Mouse (Mus musculus): ENCODE data around the gene Macf1. TPM values are rescaled to one million over a fixed set of nuclear protein-coding genes. Genes with fewer than 3 reads are reported as not detected.

The Macf1 gene
- polyA plus RNA-seq, 1 experiment from 2014 or later: 47.1 TPM

DNA sequence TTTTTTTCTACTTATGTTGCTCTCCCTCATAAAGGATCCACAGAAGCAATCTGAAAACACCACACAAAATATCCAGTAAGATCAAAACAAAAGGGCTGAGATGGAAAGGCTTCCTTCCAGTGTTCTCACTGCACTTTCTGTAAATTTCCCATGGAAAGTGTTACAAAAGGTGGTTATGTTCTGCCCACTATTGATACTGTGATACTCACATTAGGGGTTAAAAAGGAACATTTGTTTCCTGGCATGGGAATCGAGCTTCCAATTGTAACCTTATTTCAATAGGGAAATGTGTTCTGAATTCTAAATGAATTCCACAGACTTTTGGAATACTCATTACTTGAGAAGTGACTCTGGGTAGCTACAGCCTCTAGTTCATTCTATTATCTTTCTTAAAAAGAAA lies 299.1 kb downstream of the Macf1 start:
- Histone ChIP-seq H3K4me2 (ENCODE audit: low read depth, low read length) (no peak overlapping the region), H3K27me3 (ENCODE audit: control insufficient read depth, insufficient read depth, low read length) (no peaks in the 10 kb centered on the region), H3K4me1 (ENCODE audit: control insufficient read depth, insufficient read depth, low read length) (no peaks in the 10 kb centered on the region), H3K36me3 (ENCODE audit: control insufficient read depth, insufficient read depth) (peaks cover 82% of the 10 kb centered on the region), H3K27ac (ENCODE audit: low read length) (no peak overlapping the region), H3K4me3 (ENCODE audit: low read length) (no peak overlapping the region), H3K9me3 (replicated peaks; ENCODE audit: control insufficient read depth, low read length) (no peaks in the 10 kb centered on the region), H3K9ac (ENCODE audit: low read length) (no peak overlapping the region)
- 74% methylated on average over 1 of the region's 1 CpGs for WGBS
- no peak for ATAC-seq (replicated peaks; ENCODE audit: extremely low read depth, insufficient read depth, low FRiP score)

DNA sequence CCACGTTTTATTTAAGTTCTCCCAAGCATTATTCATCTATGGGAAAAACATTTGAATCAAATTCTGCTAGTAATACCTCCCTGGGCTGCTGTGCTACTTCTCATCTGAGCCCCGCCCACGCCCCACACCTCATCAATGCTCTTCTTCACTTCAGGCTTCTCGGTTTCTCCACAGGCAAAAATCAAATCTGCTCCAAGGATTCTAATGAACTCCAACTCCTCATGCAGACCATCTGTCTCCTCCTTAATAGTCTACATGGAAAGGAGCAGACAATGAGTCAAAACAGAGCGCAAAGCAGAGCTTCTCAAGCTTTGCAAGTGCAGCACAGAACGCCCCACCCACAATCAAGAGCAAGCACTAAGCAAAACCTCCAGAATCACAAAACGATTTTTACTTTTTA lies 301.0 kb downstream of the Macf1 start:
- H3K9me3 ChIP-seq (replicated peaks; ENCODE audit: control insufficient read depth, low read length): no peaks in the 10 kb centered on the region
- H3K4me3 ChIP-seq (ENCODE audit: low read length): no peak overlapping the region
- peaks cover 76% of the 10 kb centered on the region for H3K36me3 ChIP-seq (ENCODE audit: control insufficient read depth, insufficient read depth)
- no peak overlapping the region for H3K9ac ChIP-seq (ENCODE audit: low read length)
- ATAC-seq (replicated peaks; ENCODE audit: extremely low read depth, insufficient read depth, low FRiP score): no peak
- H3K27ac ChIP-seq (ENCODE audit: low read length): no peak overlapping the region
- no peak overlapping the region for H3K4me2 ChIP-seq (ENCODE audit: low read depth, low read length)
- no peaks in the 10 kb centered on the region for H3K4me1 ChIP-seq (ENCODE audit: control insufficient read depth, insufficient read depth, low read length)
- 88% methylated on average over 7 of the region's 7 CpGs for WGBS
- H3K27me3 ChIP-seq (ENCODE audit: control insufficient read depth, insufficient read depth, low read length): no peaks in the 10 kb centered on the region

DNA sequence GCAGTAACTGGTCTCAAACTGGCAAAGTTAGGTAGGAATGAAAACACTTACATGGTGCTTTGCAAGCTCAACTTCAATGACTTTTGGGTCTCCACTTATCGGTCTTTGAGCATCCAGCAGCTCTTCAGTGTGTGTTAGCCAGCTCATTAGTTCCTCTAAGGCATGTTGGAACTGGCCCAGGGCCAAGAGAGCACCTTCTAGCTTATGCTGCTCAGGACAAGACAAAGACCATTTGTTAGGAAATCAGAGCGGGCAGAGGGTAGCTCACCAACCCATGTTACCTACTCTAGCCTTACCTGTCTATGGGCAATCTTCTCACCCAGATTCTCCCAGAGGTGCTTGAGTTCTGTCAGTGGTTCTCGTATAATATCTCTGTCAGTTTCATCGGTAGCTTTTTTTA lies 302.1 kb downstream of the Macf1 start:
- Histone ChIP-seq H3K4me3 (ENCODE audit: low read length) (no peak overlapping the region), H3K27me3 (ENCODE audit: control insufficient read depth, insufficient read depth, low read length) (no peaks in the 10 kb centered on the region), H3K9ac (ENCODE audit: low read length) (no peak overlapping the region), H3K36me3 (ENCODE audit: control insufficient read depth, insufficient read depth) (peaks cover 80% of the 10 kb centered on the region), H3K27ac (ENCODE audit: low read length) (no peak overlapping the region), H3K9me3 (replicated peaks; ENCODE audit: control insufficient read depth, low read length) (no peaks in the 10 kb centered on the region), H3K4me2 (ENCODE audit: low read depth, low read length) (no peak overlapping the region), H3K4me1 (ENCODE audit: control insufficient read depth, insufficient read depth, low read length) (no peaks in the 10 kb centered on the region)
- no peak for ATAC-seq (replicated peaks; ENCODE audit: extremely low read depth, insufficient read depth, low FRiP score)
- WGBS: 82% methylated on average over 4 of the region's 4 CpGs

DNA sequence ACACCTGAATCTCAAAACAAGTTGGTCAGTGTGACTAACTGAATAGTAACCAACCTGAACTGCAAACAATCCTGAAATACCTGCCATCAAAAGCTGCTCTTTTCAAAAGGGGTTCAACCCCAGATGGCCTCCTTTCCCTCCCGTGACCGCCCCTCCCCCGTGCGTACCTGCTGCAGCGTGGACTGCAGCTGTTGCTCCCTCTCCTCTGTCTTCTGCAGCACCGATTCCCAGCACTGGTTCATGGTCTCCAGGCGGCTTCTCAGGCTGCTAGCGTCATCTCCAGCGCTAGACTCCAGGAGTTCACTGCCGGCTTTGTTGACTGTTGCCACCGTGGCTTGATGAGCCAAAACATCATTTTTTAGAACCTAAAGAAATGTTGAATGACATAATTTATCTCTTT lies 302.6 kb downstream of the Macf1 start:
- Histone ChIP-seq H3K36me3 (ENCODE audit: control insufficient read depth, insufficient read depth) (peaks cover 80% of the 10 kb centered on the region), H3K4me3 (ENCODE audit: low read length) (no peak overlapping the region), H3K4me2 (ENCODE audit: low read depth, low read length) (no peak overlapping the region), H3K27ac (ENCODE audit: low read length) (no peak overlapping the region), H3K9me3 (replicated peaks; ENCODE audit: control insufficient read depth, low read length) (no peaks in the 10 kb centered on the region), H3K4me1 (ENCODE audit: control insufficient read depth, insufficient read depth, low read length) (no peaks in the 10 kb centered on the region), H3K9ac (ENCODE audit: low read length) (no peak overlapping the region), H3K27me3 (ENCODE audit: control insufficient read depth, insufficient read depth, low read length) (no peaks in the 10 kb centered on the region)
- no peak for ATAC-seq (replicated peaks; ENCODE audit: extremely low read depth, insufficient read depth, low FRiP score)
- 91% methylated on average over 11 of the region's 11 CpGs for WGBS

DNA sequence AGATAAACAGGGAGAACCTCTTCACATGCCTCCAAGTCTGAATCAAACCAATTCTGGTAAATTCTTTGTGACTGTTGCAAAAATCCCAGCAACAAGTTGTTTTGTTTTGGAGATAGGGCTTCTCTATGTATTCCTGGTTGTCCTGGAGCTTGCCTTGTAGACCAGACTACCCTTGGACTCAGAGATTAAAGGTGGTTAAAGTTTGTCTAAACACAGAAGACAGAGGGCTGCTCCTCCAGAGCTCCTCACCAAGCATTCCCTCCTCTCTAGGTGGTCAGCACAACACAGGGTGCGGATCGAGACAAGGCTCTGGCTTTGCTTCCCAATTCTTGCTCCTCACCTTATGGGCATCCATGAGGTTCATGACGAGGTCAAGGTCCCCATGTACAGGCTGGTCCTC lies 308.1 kb downstream of the Macf1 start:
- H3K27ac ChIP-seq (ENCODE audit: low read length): no peak overlapping the region
- H3K36me3 ChIP-seq (ENCODE audit: control insufficient read depth, insufficient read depth): peaks cover 79% of the 10 kb centered on the region
- H3K4me1 ChIP-seq (ENCODE audit: control insufficient read depth, insufficient read depth, low read length): no peaks in the 10 kb centered on the region
- no peaks in the 10 kb centered on the region for H3K9me3 ChIP-seq (replicated peaks; ENCODE audit: control insufficient read depth, low read length)
- H3K9ac ChIP-seq (ENCODE audit: low read length): no peak overlapping the region
- WGBS: 93% methylated on average over 3 of the region's 3 CpGs
- H3K4me3 ChIP-seq (ENCODE audit: low read length): no peak overlapping the region
- H3K4me2 ChIP-seq (ENCODE audit: low read depth, low read length): no peak overlapping the region
- ATAC-seq (replicated peaks; ENCODE audit: extremely low read depth, insufficient read depth, low FRiP score): no peak
- no peaks in the 10 kb centered on the region for H3K27me3 ChIP-seq (ENCODE audit: control insufficient read depth, insufficient read depth, low read length)

DNA sequence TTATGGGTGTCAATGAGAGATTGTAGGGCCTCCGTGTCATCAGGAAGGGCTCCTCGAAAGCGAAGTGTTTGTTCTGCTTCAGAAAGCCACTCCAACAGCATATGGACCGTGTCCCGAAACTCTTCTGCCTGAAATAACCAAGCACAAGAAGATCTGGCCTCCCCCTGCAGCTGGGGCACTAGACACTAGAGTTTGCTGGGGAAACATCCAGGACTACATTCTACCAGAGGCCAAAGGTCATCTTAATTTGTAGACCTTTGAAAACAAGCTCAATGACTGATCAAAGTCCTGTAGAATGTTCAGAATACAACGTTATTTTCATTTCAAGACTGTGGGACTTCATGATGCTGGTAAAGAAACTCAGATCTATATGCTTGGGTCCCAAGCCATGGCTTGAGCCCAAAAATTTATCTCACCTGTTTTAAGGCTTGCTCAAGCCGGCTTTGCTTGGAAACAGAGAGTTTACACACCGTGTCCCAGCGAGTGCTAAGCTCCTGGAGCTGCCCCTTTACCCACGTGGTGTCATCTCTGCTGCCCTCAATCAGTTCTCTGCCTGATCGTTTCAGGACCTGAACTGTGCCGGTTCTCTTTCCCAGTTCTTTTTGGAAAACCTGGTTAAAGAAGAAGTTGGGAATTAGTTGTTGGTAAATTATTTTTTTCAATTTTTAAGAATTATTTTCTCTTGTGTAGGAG lies 309.7 kb downstream of the Macf1 start:
- H3K4me3 ChIP-seq (ENCODE audit: low read length): no peak overlapping the region
- 92% methylated on average over 12 of the region's 12 CpGs for WGBS
- ATAC-seq (replicated peaks; ENCODE audit: extremely low read depth, insufficient read depth, low FRiP score): no peak

DNA sequence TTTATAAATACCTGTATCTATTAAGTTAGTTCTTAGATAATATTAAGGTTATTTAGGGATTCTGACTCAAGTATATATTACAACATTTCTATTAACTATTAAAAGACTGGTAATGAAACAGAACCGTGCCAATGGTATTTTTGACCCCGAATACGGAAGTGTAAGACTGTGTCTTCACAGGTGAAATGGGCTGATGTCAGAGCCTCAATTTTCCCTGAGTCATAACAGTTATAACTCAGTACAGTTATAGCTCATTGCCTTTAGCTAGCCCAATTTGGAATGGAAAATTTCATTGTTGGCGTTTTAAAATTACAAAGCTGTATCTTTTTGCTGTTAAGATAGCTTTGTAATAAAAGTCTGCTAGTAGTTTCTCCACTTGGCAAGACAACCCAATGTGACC lies 320.6 kb downstream of the Macf1 start:
- 94% methylated on average over 4 of the region's 4 CpGs for WGBS
- ATAC-seq (replicated peaks; ENCODE audit: extremely low read depth, insufficient read depth, low FRiP score): no peak

More for the DNA sequence above, 309.7 kb downstream of the Macf1 start:
- Histone ChIP-seq H3K27me3 (ENCODE audit: control insufficient read depth, insufficient read depth, low read length) (no peaks in the 10 kb centered on the region), H3K9me3 (replicated peaks; ENCODE audit: control insufficient read depth, low read length) (no peaks in the 10 kb centered on the region), H3K4me1 (ENCODE audit: control insufficient read depth, insufficient read depth, low read length) (no peaks in the 10 kb centered on the region), H3K36me3 (ENCODE audit: control insufficient read depth, insufficient read depth) (peaks cover 87% of the 10 kb centered on the region), H3K9ac (ENCODE audit: low read length) (no peak overlapping the region), H3K27ac (ENCODE audit: low read length) (no peak overlapping the region), H3K4me2 (ENCODE audit: low read depth, low read length) (no peak overlapping the region)

DNA sequence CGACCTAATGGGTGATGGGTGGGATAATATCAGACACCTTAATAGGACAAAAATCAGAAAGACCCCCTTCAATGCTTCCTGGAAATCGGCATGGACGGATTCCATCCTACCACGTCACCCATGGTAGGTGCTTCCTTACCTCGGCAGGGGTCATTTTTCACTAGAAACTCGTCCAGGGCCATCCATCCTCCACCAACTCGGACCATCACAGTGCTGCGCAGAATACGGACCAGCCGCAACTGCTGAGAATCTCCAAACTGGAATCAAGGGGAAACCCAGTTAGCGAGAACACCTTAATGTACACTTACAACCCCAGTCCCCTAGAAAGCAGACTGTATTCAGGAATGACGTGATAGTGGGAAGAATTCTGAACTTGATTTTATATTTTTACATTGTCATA lies 323.4 kb downstream of the Macf1 start:
- Histone ChIP-seq H3K4me1 (ENCODE audit: control insufficient read depth, insufficient read depth, low read length) (no peaks in the 10 kb centered on the region), H3K9me3 (replicated peaks; ENCODE audit: control insufficient read depth, low read length) (no peaks in the 10 kb centered on the region), H3K27me3 (ENCODE audit: control insufficient read depth, insufficient read depth, low read length) (no peaks in the 10 kb centered on the region), H3K4me3 (ENCODE audit: low read length) (no peak overlapping the region), H3K36me3 (ENCODE audit: control insufficient read depth, insufficient read depth) (peaks cover 71% of the 10 kb centered on the region), H3K9ac (ENCODE audit: low read length) (no peak overlapping the region), H3K4me2 (ENCODE audit: low read depth, low read length) (no peak overlapping the region), H3K27ac (ENCODE audit: low read length) (no peak overlapping the region)
- WGBS: 92% methylated on average over 12 of the region's 12 CpGs
- no peak for ATAC-seq (replicated peaks; ENCODE audit: extremely low read depth, insufficient read depth, low FRiP score)

More for the DNA sequence above, 320.6 kb downstream of the Macf1 start:
- no peaks in the 10 kb centered on the region for H3K9me3 ChIP-seq (replicated peaks; ENCODE audit: control insufficient read depth, low read length)
- no peak overlapping the region for H3K9ac ChIP-seq (ENCODE audit: low read length)
- no peaks in the 10 kb centered on the region for H3K27me3 ChIP-seq (ENCODE audit: control insufficient read depth, insufficient read depth, low read length)
- peaks cover 78% of the 10 kb centered on the region for H3K36me3 ChIP-seq (ENCODE audit: control insufficient read depth, insufficient read depth)
- H3K4me3 ChIP-seq (ENCODE audit: low read length): no peak overlapping the region
- no peak overlapping the region for H3K4me2 ChIP-seq (ENCODE audit: low read depth, low read length)
- H3K4me1 ChIP-seq (ENCODE audit: control insufficient read depth, insufficient read depth, low read length): no peaks in the 10 kb centered on the region
- H3K27ac ChIP-seq (ENCODE audit: low read length): no peak overlapping the region

DNA sequence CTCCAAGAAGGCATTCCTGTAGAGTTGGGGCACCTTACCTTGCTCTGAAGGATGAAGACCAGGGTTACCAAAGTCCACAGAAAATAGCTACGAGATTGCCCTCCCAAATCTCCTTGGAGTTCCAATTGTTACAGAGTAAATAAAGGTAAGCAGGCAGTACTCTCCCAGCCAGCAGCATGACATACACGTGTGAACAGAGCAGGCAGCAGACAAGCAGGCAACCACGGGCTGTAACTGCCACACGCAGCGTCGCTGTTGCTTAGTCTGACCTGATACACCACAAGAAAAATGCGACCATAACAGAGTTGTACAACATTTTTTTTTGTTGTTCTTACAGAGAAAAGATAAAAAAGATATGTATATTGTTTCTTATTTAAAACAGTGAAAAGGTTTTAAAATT lies 325.5 kb downstream of the Macf1 start:
- 93% methylated on average over 7 of the region's 7 CpGs for WGBS
- Histone ChIP-seq H3K27me3 (ENCODE audit: control insufficient read depth, insufficient read depth, low read length) (no peaks in the 10 kb centered on the region), H3K9me3 (replicated peaks; ENCODE audit: control insufficient read depth, low read length) (no peaks in the 10 kb centered on the region), H3K4me3 (ENCODE audit: low read length) (no peak overlapping the region), H3K4me1 (ENCODE audit: control insufficient read depth, insufficient read depth, low read length) (no peaks in the 10 kb centered on the region), H3K36me3 (ENCODE audit: control insufficient read depth, insufficient read depth) (peaks cover 74% of the 10 kb centered on the region), H3K4me2 (ENCODE audit: low read depth, low read length) (no peak overlapping the region), H3K9ac (ENCODE audit: low read length) (no peak overlapping the region), H3K27ac (ENCODE audit: low read length) (no peak overlapping the region)
- ATAC-seq (replicated peaks; ENCODE audit: extremely low read depth, insufficient read depth, low FRiP score): no peak

Measured in heart, embryonic 16.5 days (tissue).